Mouse (Mus musculus) MEL (cell line): ENCODE measurements around the gene Ccnb2.

Experiments
- CHD2 ChIP-seq: IDR thresholded peaks from 2 replicates; pipeline ENCODE4 v1.6.1; 2011; ENCODE audit warnings: low read length, improper control_type of control experiment
- CTCF ChIP-seq, 3 experiments: IDR thresholded peaks in 2 of 3; conservative IDR thresholded peaks in 1 of 3; 2 replicates each; pipeline ENCODE4 v1.5.1; 2011 to 2012; ENCODE audit warnings: low read length in 3 of 3, low read depth in 2 of 3, mild to moderate bottlenecking in 2 of 3, improper control_type of control experiment in 1 of 3, inconsistent platforms in 1 of 3, mixed read lengths in 1 of 3, moderate library complexity in 1 of 3; ENCODE audit not compliant: control insufficient read depth in 1 of 3, insufficient read depth in 1 of 3, poor library complexity in 1 of 3, severe bottlenecking in 1 of 3
- E2F4 ChIP-seq: IDR thresholded peaks from 2 replicates; pipeline ENCODE4 v1.6.1; 2011; ENCODE audit warnings: low read depth, low read length, improper control_type of control experiment, borderline replicate concordance
- ELF1 ChIP-seq: IDR thresholded peaks from 2 replicates; pipeline ENCODE4 v1.6.1; 2014; ENCODE audit warnings: low read depth, mild to moderate bottlenecking, inconsistent platforms, low read length, improper control_type of control experiment, moderate library complexity
- EP300 ChIP-seq, 2 experiments: IDR thresholded peaks; 2 replicates each; pipeline ENCODE4 v1.6.1; 2011; ENCODE audit warnings: improper control_type of control experiment in 2 of 2, low read length in 2 of 2, low read depth in 1 of 2, mild to moderate bottlenecking in 1 of 2
- MEF2A ChIP-seq: IDR thresholded peaks from 2 replicates; pipeline ENCODE4 v1.6.1; 2014; ENCODE audit warnings: low read depth, mild to moderate bottlenecking, inconsistent platforms, low read length, improper control_type of control experiment; ENCODE audit not compliant: poor library complexity, insufficient replicate concordance, severe bottlenecking; ENCODE audit errors: extremely low read depth
- MXI1 ChIP-seq: IDR thresholded peaks from 2 replicates; pipeline ENCODE4 v1.6.1; 2011; ENCODE audit warnings: mild to moderate bottlenecking, low read depth, low read length, improper control_type of control experiment
- NELFE ChIP-seq: IDR thresholded peaks from 2 replicates; pipeline ENCODE4 v1.6.1; 2011; ENCODE audit warnings: low read depth, low read length, improper control_type of control experiment
- NRF1 ChIP-seq: IDR thresholded peaks from 2 replicates; pipeline ENCODE4 v1.6.1; 2014; ENCODE audit warnings: low read depth, mild to moderate bottlenecking, inconsistent platforms, low read length, improper control_type of control experiment, moderate library complexity; ENCODE audit not compliant: poor library complexity, insufficient read depth, severe bottlenecking
- POLR2A ChIP-seq, 2 experiments: IDR thresholded peaks; 2 replicates each; pipeline ENCODE4 v1.6.1; 2011 to 2012; ENCODE audit warnings: low read length in 2 of 2, mild to moderate bottlenecking in 2 of 2, control low read depth in 1 of 2, improper control_type of control experiment in 1 of 2, low read depth in 1 of 2, moderate library complexity in 1 of 2; ENCODE audit not compliant: control insufficient read depth in 1 of 2, insufficient read depth in 1 of 2, poor library complexity in 1 of 2
- SIN3A ChIP-seq: IDR thresholded peaks from 2 replicates; pipeline ENCODE4 v1.6.1; 2012; ENCODE audit warnings: low read length, improper control_type of control experiment, inconsistent platforms
- TAL1 ChIP-seq: IDR thresholded peaks from 2 replicates; pipeline ENCODE4 v1.6.1; 2012; ENCODE audit warnings: mild to moderate bottlenecking, inconsistent platforms, low read length, moderate library complexity, mixed read lengths
- USF1 ChIP-seq: IDR thresholded peaks from 2 replicates; pipeline ENCODE4 v1.6.1; 2014; ENCODE audit warnings: low read depth, mild to moderate bottlenecking, inconsistent platforms, low read length, improper control_type of control experiment, moderate library complexity
- ZC3H11A ChIP-seq: IDR thresholded peaks from 2 replicates; pipeline ENCODE4 v1.6.1; 2012; ENCODE audit warnings: low read depth, mild to moderate bottlenecking, inconsistent platforms, low read length, improper control_type of control experiment

DNA sequence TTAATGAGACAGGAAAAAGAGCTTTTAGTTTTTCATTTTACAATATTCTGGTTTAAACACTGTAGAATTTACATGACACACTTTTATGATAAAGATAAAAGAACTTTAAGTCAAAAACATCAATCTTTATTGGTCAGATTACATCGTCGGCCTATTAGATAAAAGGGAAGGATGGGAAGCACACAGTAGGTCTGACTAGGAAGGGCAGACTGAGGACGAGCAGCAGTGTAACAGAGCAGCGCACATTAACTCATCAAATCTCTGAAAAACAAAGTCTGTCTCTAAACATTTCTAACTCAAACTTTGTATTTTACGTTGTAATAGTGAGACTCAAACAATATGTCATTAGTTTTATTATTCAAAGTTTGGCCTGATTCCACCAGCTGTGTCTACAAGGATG, 27.7 kb upstream of the Ccnb2 start:
- TF ChIP-seq CHD2 (no peak), CTCF (IDR thresholded peaks at IDR 0.05 in 2 of 3, conservative IDR thresholded peaks at IDR 0.05 in 1 of 3; ENCODE audit: control insufficient read depth in 1 of 3, insufficient read depth in 1 of 3, low read depth in 2 of 3, low read length in 3 of 3, poor library complexity in 1 of 3, severe bottlenecking in 1 of 3) (no peak), SIN3A (no peak), POLR2A (IDR thresholded peaks at IDR 0.05; ENCODE audit: control insufficient read depth in 1 of 2, insufficient read depth in 1 of 2, low read depth in 1 of 2, low read length in 2 of 2, poor library complexity in 1 of 2) (no peak), USF1 (no peak), EP300 (IDR thresholded peaks at IDR 0.05; ENCODE audit: low read depth in 1 of 2, low read length in 2 of 2) (no peak), NRF1 (no peak), E2F4 (no peak), ELF1 (no peak), MEF2A (no peak), MXI1 (no peak), NELFE (no peak), ZC3H11A (no peak), TAL1 (no peak)
